Mouse (Mus musculus) CH12.LX (cell line): ENCODE results near the gene Ppp1r12a. TPM values are rescaled to one million over a fixed set of nuclear protein-coding genes. Genes with fewer than 3 reads are reported as not detected.

Experiments used
- DNase-seq: peaks from one replicate; pipeline ENCODE4 v3.0.0-alpha.2; 2013; ENCODE audit errors: extremely low read depth
- H3K27ac ChIP-seq: 2 replicates; pipeline ENCODE4 v1.5.1; 2012; ENCODE audit warnings: low read depth, mild to moderate bottlenecking, control low read depth, moderate library complexity; ENCODE audit not compliant: insufficient read depth
- H3K27me3 ChIP-seq: replicated peaks from 2 replicates; pipeline ENCODE3; 2012; ENCODE audit warnings: inconsistent platforms
- H3K36me3 ChIP-seq, 2 experiments: replicated peaks in 1 of 2; 2 replicates each; pipeline versions ENCODE3 to v1.6.1; 2012; ENCODE audit warnings: inconsistent platforms in 1 of 2, low read length in 1 of 2, mild to moderate bottlenecking in 1 of 2, mixed read lengths in 1 of 2, moderate library complexity in 1 of 2; ENCODE audit not compliant: control insufficient read depth in 1 of 2, insufficient read depth in 1 of 2
- H3K4me1 ChIP-seq, 2 experiments: 2 replicates each; pipeline ENCODE4 v1.6.1; 2012; ENCODE audit warnings: inconsistent platforms in 1 of 2, moderate library complexity in 1 of 2; ENCODE audit not compliant: insufficient read depth in 2 of 2, control insufficient read depth in 1 of 2
- H3K4me2 ChIP-seq: 2 replicates; pipeline ENCODE4 v1.6.1; 2012; ENCODE audit warnings: low read depth, mild to moderate bottlenecking, control low read depth; ENCODE audit not compliant: poor library complexity, insufficient read depth, severe bottlenecking
- H3K4me3 ChIP-seq, 3 experiments: fragments of 150-350 bp in 1 of 3; sonication (generic) in 1 of 3; replicated peaks in 1 of 3; 2 replicates each; pipeline versions ENCODE3 to v1.5.1; 2011 to 2012; ENCODE audit warnings: low read depth in 2 of 3, low read length in 2 of 3, mild to moderate bottlenecking in 2 of 3, moderate library complexity in 2 of 3, control low read depth in 1 of 3, improper control_type of control experiment in 1 of 3, inconsistent platforms in 1 of 3, mixed read lengths in 1 of 3; ENCODE audit not compliant: poor library complexity in 1 of 3
- H3K79me2 ChIP-seq: replicated peaks from 2 replicates; pipeline ENCODE4 v1.6.1; 2012; ENCODE audit warnings: mild to moderate bottlenecking, moderate library complexity; ENCODE audit not compliant: control insufficient read depth, poor library complexity, insufficient read depth, severe bottlenecking; ENCODE audit errors: extremely low read depth
- H3K9ac ChIP-seq: 2 replicates; pipeline ENCODE4 v1.6.1; 2012; ENCODE audit warnings: low read depth, mild to moderate bottlenecking, control low read depth, moderate library complexity; ENCODE audit not compliant: insufficient read depth
- H3K9me3 ChIP-seq: replicated peaks from 2 replicates; pipeline ENCODE3; 2012; ENCODE audit warnings: low read length, inconsistent platforms, mixed read lengths
- BHLHE40 ChIP-seq: IDR thresholded peaks from 2 replicates; pipeline ENCODE4 v1.6.1; 2011; ENCODE audit warnings: mild to moderate bottlenecking, low read depth, low read length, improper control_type of control experiment
- CTCF ChIP-seq, 2 experiments: IDR thresholded peaks in 1 of 2; conservative IDR thresholded peaks in 1 of 2; 2 replicates each; pipeline ENCODE4 v1.5.1; 2011 to 2012; ENCODE audit warnings: low read depth in 2 of 2, low read length in 2 of 2, improper control_type of control experiment in 1 of 2, inconsistent platforms in 1 of 2, mild to moderate bottlenecking in 1 of 2, moderate library complexity in 1 of 2
- EP300 ChIP-seq: IDR thresholded peaks from 2 replicates; pipeline ENCODE4 v1.6.1; 2011; ENCODE audit warnings: low read length, improper control_type of control experiment
- ETS1 ChIP-seq: conservative IDR thresholded peaks from 2 replicates; pipeline ENCODE4 v1.6.1; 2012; ENCODE audit warnings: low read depth, mild to moderate bottlenecking, inconsistent platforms, low read length, improper control_type of control experiment, moderate library complexity
- HCFC1 ChIP-seq: IDR thresholded peaks from 2 replicates; pipeline ENCODE4 v1.6.1; 2012; ENCODE audit warnings: low read depth, mild to moderate bottlenecking, inconsistent platforms, low read length, improper control_type of control experiment
- IRF4 ChIP-seq: IDR thresholded peaks from 2 replicates; pipeline ENCODE4 v1.6.1; 2014; ENCODE audit warnings: low read depth, mild to moderate bottlenecking, inconsistent platforms, low read length, improper control_type of control experiment
- JUN ChIP-seq: IDR thresholded peaks from 2 replicates; pipeline ENCODE4 v1.6.1; 2011; ENCODE audit warnings: low read depth, mild to moderate bottlenecking, low read length, improper control_type of control experiment, moderate library complexity; ENCODE audit not compliant: insufficient read depth
- JUND ChIP-seq: conservative IDR thresholded peaks from 2 replicates; pipeline ENCODE4 v1.6.1; 2011; ENCODE audit warnings: low read depth, low read length, improper control_type of control experiment
- KAT2A ChIP-seq: IDR thresholded peaks from 2 replicates; pipeline ENCODE4 v1.6.1; 2012; ENCODE audit warnings: low read length, improper control_type of control experiment, inconsistent platforms; ENCODE audit not compliant: insufficient replicate concordance
- MAFK ChIP-seq: IDR thresholded peaks from 2 replicates; pipeline ENCODE4 v1.6.1; 2011; ENCODE audit warnings: low read length, improper control_type of control experiment; ENCODE audit not compliant: insufficient replicate concordance
- MAX ChIP-seq: IDR thresholded peaks from 2 replicates; pipeline ENCODE4 v1.6.1; 2011; ENCODE audit warnings: low read length, improper control_type of control experiment
- MAZ ChIP-seq: IDR thresholded peaks from 2 replicates; pipeline ENCODE4 v1.6.1; 2012; ENCODE audit warnings: low read depth, mild to moderate bottlenecking, inconsistent platforms, low read length, improper control_type of control experiment, moderate library complexity
- MYC ChIP-seq: IDR thresholded peaks from 2 replicates; pipeline ENCODE4 v1.6.1; 2011; ENCODE audit warnings: low read depth, mild to moderate bottlenecking, improper control_type of control experiment, low read length
- NRF1 ChIP-seq: IDR thresholded peaks from 2 replicates; pipeline ENCODE4 v1.6.1; 2014; ENCODE audit warnings: low read depth, mild to moderate bottlenecking, inconsistent platforms, low read length, improper control_type of control experiment, moderate library complexity
- PAX5 ChIP-seq: IDR thresholded peaks from 2 replicates; pipeline ENCODE4 v1.6.1; 2012; ENCODE audit warnings: low read length, inconsistent platforms, mixed read lengths
- POLR2A ChIP-seq: IDR thresholded peaks from 2 replicates; pipeline ENCODE4 v1.6.1; 2011; ENCODE audit warnings: low read depth, mild to moderate bottlenecking, improper control_type of control experiment, low read length
- RAD21 ChIP-seq: IDR thresholded peaks from 2 replicates; pipeline ENCODE4 v1.6.1; 2011; ENCODE audit warnings: low read depth, mild to moderate bottlenecking, low read length, improper control_type of control experiment, moderate library complexity
- SIN3A ChIP-seq: IDR thresholded peaks from 2 replicates; pipeline ENCODE4 v1.6.1; 2012; ENCODE audit warnings: low read length, improper control_type of control experiment, inconsistent platforms
- SMC3 ChIP-seq: IDR thresholded peaks from 2 replicates; pipeline ENCODE4 v1.6.1; 2011; ENCODE audit warnings: low read depth, low read length, improper control_type of control experiment
- TCF12 ChIP-seq: IDR thresholded peaks from 2 replicates; pipeline ENCODE4 v1.6.1; 2014; ENCODE audit warnings: low read depth, mild to moderate bottlenecking, inconsistent platforms, low read length, improper control_type of control experiment
- USF2 ChIP-seq: conservative IDR thresholded peaks from 2 replicates; pipeline ENCODE4 v1.6.1; 2011; ENCODE audit warnings: low read depth, low read length, improper control_type of control experiment
- ZKSCAN1 ChIP-seq: IDR thresholded peaks from 2 replicates; pipeline ENCODE4 v1.6.1; 2012; ENCODE audit warnings: low read depth, inconsistent platforms, low read length, improper control_type of control experiment, borderline replicate concordance
- dilution Hi-C: fragments of 300-500 bp; cut with MboI; formaldehyde crosslinking; loops from 2 replicates; pipeline ENCODE4 v1.14.3; 2020; ENCODE audit warnings: low sequenced_read_pairs; ENCODE audit not compliant: extremely low pct_unique_long_range_greater_than_20kb, extremely low pct_ligation_motif_present
- in situ Hi-C: fragments of 300-500 bp; cut with MboI; formaldehyde crosslinking; loops from 3 replicates; pipeline ENCODE4 v1.14.3; 2019; ENCODE audit warnings: low sequenced_read_pairs, low pct_ligation_motif_present, low pct_unique_long_range_greater_than_20kb, mixed read lengths
- polyA plus RNA-seq: library from polyadenylated mRNA; unstranded; fragments of >175 nt; gene quantifications from 2 replicates; pipeline ENCODE4 v1.2.1, GENCODE M21; 2012; ENCODE audit warnings: low read depth; ENCODE audit not compliant: insufficient read length
- total RNA-seq, 2 experiments: library from RNA; depleted of rRNA; stranded (reverse); fragments of 300-350 nt in 1 of 2; fragments of >200 nt in 1 of 2; gene quantifications; 2 replicates each; pipeline ENCODE4 v1.2.3; 2012 to 2014

Gene Ppp1r12a
- total and polyA plus RNA-seq, 3 experiments: 34.4 to 70.8 (median 60.0) TPM

DNA sequence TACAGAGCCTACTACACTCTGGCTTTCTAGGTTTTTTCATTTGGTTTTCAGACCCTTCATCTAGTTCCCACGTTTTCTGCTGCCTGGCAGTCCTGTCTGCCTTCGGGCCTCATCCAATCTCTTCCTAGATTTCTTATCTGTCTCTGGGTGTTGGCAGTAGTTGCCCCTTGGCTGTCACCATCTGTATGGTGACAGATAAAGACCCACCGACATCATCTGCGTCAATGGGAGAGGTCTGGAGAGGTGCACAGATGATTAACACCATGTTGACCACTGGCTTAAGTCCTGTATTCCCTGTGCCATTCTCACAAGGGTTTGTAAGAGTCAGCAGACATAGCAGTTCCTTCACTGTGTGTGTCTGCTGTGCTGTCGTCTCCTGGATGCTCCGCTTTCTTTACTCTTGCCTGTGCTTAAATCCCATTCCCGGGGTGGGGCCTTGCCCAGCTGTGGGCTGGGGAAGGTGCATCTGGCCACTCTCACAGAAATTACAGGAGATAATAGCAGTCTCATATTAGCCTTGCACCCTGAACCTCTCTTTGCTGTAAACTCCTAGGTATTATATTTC, 93.9 kb downstream of the Ppp1r12a start:
- in situ Hi-C loops (no loop called here), dilution Hi-C loops (no loop called here)
- H3K27ac ChIP-seq: no peak overlapping the region
- H3K4me1 ChIP-seq: no peaks in the 10 kb centered on the region
- no peak overlapping the region for H3K9ac ChIP-seq
- H3K79me2 ChIP-seq: no peaks in the 10 kb centered on the region
- DNase-seq: no peak
- TF ChIP-seq HCFC1 (no peak), JUN (no peak), KAT2A (no peak), ETS1 (no peak), PAX5 (no peak), SMC3 (no peak), USF2 (no peak), TCF12 (no peak), SIN3A (no peak), MYC (no peak), MAZ (no peak), IRF4 (no peak), ZKSCAN1 (no peak), BHLHE40 (no peak), JUND (no peak), MAFK (no peak), RAD21 (no peak), CTCF (conservative IDR thresholded peaks at IDR 0.05 in 1 of 2, IDR thresholded peaks at IDR 0.05 in 1 of 2; ENCODE audit: low read depth in 2 of 2, low read length in 2 of 2) (no peak), MAX (no peak)
- no peaks in the 10 kb centered on the region for H3K9me3 ChIP-seq
- H3K36me3 ChIP-seq: peaks cover 24 to 76% of the 10 kb centered on the region in 2 experiments
- no peak overlapping the region for H3K4me2 ChIP-seq
- no peaks in the 10 kb centered on the region for H3K27me3 ChIP-seq
- no peak overlapping the region for H3K4me3 ChIP-seq

DNA sequence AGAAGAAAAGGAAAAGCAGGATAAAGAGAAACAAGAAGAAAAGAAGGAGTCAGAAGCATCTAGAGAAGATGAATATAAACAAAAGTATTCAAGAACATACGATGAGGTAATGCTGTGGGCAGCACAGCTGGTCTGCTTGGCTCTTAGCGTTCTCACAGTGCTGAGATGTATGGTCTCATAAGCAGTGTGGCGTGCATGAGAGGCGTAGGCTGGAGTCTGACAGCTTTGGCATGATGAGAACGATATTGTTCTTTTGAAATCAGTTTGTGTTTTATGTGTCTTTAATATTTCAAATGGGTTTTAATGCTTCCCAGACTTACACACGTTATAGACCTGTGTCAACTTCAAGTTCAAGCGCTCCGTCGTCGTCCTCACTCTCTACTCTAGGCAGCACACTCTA, 98.9 kb downstream of the Ppp1r12a start:
- in situ Hi-C loops: no loop called here
- TF ChIP-seq EP300 (no peak), USF2 (no peak), PAX5 (no peak), SIN3A (no peak), NRF1 (no peak), POLR2A (no peak), HCFC1 (no peak)
- dilution Hi-C loops: no loop called here
- Histone ChIP-seq H3K9ac (no peak overlapping the region), H3K4me1 (no peaks in the 10 kb centered on the region), H3K4me3 (no peak overlapping the region), H3K4me2 (no peak overlapping the region), H3K9me3 (no peaks in the 10 kb centered on the region), H3K36me3 (peaks cover 31 to 70% of the 10 kb centered on the region in 2 experiments), H3K27ac (no peak overlapping the region), H3K27me3 (no peaks in the 10 kb centered on the region), H3K79me2 (no peaks in the 10 kb centered on the region)
- DNase-seq: no peak
